Mouse (Mus musculus) pancreas, adult 10 weeks (tissue): Measurements from ENCODE around the gene Fcgr2b. TPM values are rescaled to one million over a fixed set of nuclear protein-coding genes. Genes with fewer than 3 reads are reported as not detected.

Experiments used
- polyA plus RNA-seq: library from polyadenylated mRNA; stranded (reverse); fragments of 350-450 nt; fragmentation: Illumina TruSeq; extraction: RNeasy Lipid Tissue Mini Kit (QIAGEN cat#74804); gene quantifications from one replicate; pipeline ENCODE4 v1.2.3, GENCODE M21; 2015; ENCODE audit warnings: low read depth, low replicate concordance; ENCODE audit not compliant: insufficient read depth

Gene Fcgr2b
- 6.6 TPM for polyA plus RNA-seq

DNA sequence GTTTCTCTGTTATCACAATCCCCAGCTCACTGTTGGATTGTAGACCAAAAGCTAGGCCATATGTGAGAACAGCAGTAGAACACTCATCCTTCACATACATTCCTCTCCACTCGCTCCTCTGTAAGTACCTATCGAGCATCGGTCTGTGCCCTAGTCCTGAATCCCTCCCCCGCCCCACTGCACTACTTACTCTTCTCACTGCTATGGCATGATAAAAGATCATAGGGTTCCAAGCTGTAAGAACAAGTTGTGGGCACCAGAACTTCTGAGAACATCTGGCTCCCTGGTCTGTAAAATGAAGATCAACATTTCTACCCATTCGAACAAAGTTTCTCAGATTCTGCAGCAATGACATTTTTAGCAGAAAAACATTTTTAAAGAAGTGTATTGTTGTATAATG is at the start of gene Fcgr2b:
Gene Fcgr2b, minus strand, starts transcription at position 101 of the 400 bp plus-strand sequence.

DNA sequence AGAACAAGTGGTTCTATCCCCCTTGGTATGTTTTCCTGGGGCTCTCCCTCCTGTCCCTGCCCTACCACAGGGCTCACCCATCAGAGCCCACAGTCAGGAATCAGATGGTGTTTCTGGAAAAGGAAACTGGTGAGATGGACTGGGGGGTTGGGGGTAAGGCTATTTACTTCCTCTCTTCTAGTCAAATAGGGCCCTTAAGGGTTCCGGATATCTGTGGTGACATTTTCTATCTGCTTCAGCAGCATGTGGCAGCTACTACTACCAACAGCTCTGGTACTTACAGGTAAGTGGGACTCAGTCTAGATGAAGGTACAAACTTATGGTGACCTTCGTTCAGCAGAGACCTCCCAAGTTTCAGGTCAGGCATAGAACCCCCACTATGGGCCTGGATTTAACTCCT is 42.4 kb upstream of the Fcgr2b start, which contains the start of gene Fcgr4:
Gene Fcgr4, plus strand, starts transcription at position 184 of the 400 bp plus-strand sequence.

GRCm38 (mm10) chr1:170927378-170927777 is 49.0 kb downstream of the Fcgr2b start, which contains the start of gene Fcrla:
TSS of gene Fcrla (minus strand) at chr1:170927583.

GRCm38 (mm10) chr1:170912891-170913615 is 63.3 kb downstream of the Fcgr2b start, which contains the start of gene Fcrlb:
TSS of gene Fcrlb (minus strand) at chr1:170912941.

Other genes starting within 250 kb of the Fcgr2b start
- 7.7 TPM for gene Atf6, start 108.8 kb downstream of the Fcgr2b start, polyA plus RNA-seq
- gene Gm26620, start 91.5 kb downstream of the Fcgr2b start, polyA plus RNA-seq: not detected
- gene Dusp12, start 91.0 kb downstream of the Fcgr2b start, polyA plus RNA-seq: 8.2 TPM
- not detected for gene Fcrlb, start 63.6 kb downstream of the Fcgr2b start, polyA plus RNA-seq
- not detected for gene Fcrla, start 49.0 kb downstream of the Fcgr2b start, polyA plus RNA-seq
- 0.68 TPM for gene Fcgr4, start 42.4 kb upstream of the Fcgr2b start, polyA plus RNA-seq
- gene Fcgr3, start 88.4 kb upstream of the Fcgr2b start, polyA plus RNA-seq: 10.0 TPM
- 1.6 TPM for gene Cfap126, start 137.4 kb upstream of the Fcgr2b start, polyA plus RNA-seq
- gene Sdhc, start 174.1 kb upstream of the Fcgr2b start, polyA plus RNA-seq: 17.8 TPM
- 1.4 TPM for gene Mpz, start 174.2 kb upstream of the Fcgr2b start, polyA plus RNA-seq
- 10.0 TPM for gene Pcp4l1, start 219.7 kb upstream of the Fcgr2b start, polyA plus RNA-seq
- not detected for gene Nr1i3, start 237.4 kb upstream of the Fcgr2b start, polyA plus RNA-seq
- gene Tomm40l, start 246.0 kb upstream of the Fcgr2b start, polyA plus RNA-seq: 19.5 TPM
- gene Apoa2, start 248.5 kb upstream of the Fcgr2b start, polyA plus RNA-seq: not detected